Mouse (Mus musculus) gastrocnemius, adult 8-10 months (tissue): Measurements from ENCODE around the gene Atp8b3. TPM values are rescaled to one million over a fixed set of nuclear protein-coding genes. Genes with fewer than 3 reads are reported as not detected.

Source experiments
- DNase-seq, 2 experiments: peaks; one replicate each; pipeline ENCODE4 v3.0.0; 2022; ENCODE audit warnings: low spot score in 2 of 2
- total RNA-seq, 4 experiments: library from RNA; stranded (reverse); gene quantifications; 2 replicates each; pipeline ENCODE4 v1.2.4; 2022

The Atp8b3 gene
- not detected for total RNA-seq

- peak; percentile 58 to 63 for DNase-seq
These were observed at the start of gene Atp8b3 for GRCm38 (mm10) chr10:80538710-80539394. Atp8b3 (minus strand) TSS chr10:80539124.

- DNase-seq, result no peak
These were observed 48.4 kb upstream of the Atp8b3 start for GRCm38 (mm10) chr10:80587305-80587657.

GRCm38 (mm10) chr10:80586407-80587304 is 47.7 kb upstream of the Atp8b3 start:
- no peak for DNase-seq

GRCm38 (mm10) chr10:80585581-80585980 is 46.7 kb upstream of the Atp8b3 start:
- DNase-seq, result no peak

GRCm38 (mm10) chr10:80584642-80585552 is 46.0 kb upstream of the Atp8b3 start:
- no peak for DNase-seq

- DNase-seq, result no peak
These were observed 45.1 kb upstream of the Atp8b3 start for GRCm38 (mm10) chr10:80584045-80584488.

- DNase-seq, result no peak
These were observed 44.1 kb upstream of the Atp8b3 start for GRCm38 (mm10) chr10:80583047-80583446.

- DNase-seq, result no peak
These were observed 40.0 kb upstream of the Atp8b3 start for GRCm38 (mm10) chr10:80578911-80579310.

GRCm38 (mm10) chr10:80578131-80578750 is 39.3 kb upstream of the Atp8b3 start:
- DNase-seq, result peak; percentile 70 to 76

- DNase-seq, result peak; percentile 97
These were observed 38.5 kb upstream of the Atp8b3 start, which contains the start of gene Klf16 for GRCm38 (mm10) chr10:80577195-80578130. Klf16 (minus strand) TSS chr10:80577321.

- DNase-seq, result peak in 1 of 2 experiments; percentile 25
These were observed 37.6 kb upstream of the Atp8b3 start for GRCm38 (mm10) chr10:80576351-80577194.

GRCm38 (mm10) chr10:80575925-80576324 is 37.0 kb upstream of the Atp8b3 start:
- DNase-seq, result no peak

GRCm38 (mm10) chr10:80574896-80575295 is 36.0 kb upstream of the Atp8b3 start:
- no peak for DNase-seq

GRCm38 (mm10) chr10:80573944-80574343 is 35.0 kb upstream of the Atp8b3 start:
- no peak for DNase-seq

- DNase-seq, result no peak
These were observed 33.6 kb upstream of the Atp8b3 start for GRCm38 (mm10) chr10:80572477-80572876.

- DNase-seq, result peak in 1 of 2 experiments; percentile 5
These were observed 32.2 kb upstream of the Atp8b3 start for GRCm38 (mm10) chr10:80570871-80571836.

GRCm38 (mm10) chr10:80570419-80570818 is 31.5 kb upstream of the Atp8b3 start:
- no peak for DNase-seq

- DNase-seq, result peak; percentile 70 to 75
These were observed 30.7 kb upstream of the Atp8b3 start for GRCm38 (mm10) chr10:80569664-80570066.
